Mouse (Mus musculus) liver, postnatal 0 days (tissue): ENCODE measurements at regions not wholly inside any gene's neighbourhood (a gene's known extent, or its start where the extent isn't known, plus 50 kb on each side); places are given as distances from the start of the nearest gene placed in this dataset.

Source experiments
- ATAC-seq: fragments of 200-750 bp; cut with Nextera tagmentation; 2 replicates; pipeline ENCODE4 v1.8.0; 2017; ENCODE audit warnings: mild to moderate bottlenecking, moderate library complexity
- DNase-seq: peaks from one replicate; pipeline ENCODE4 v3.0.0-alpha.2; 2016
- H3K27ac ChIP-seq: fragments of 300-500 bp; sonication (generic); 2 replicates; pipeline ENCODE4 v1.5.1; 2014; ENCODE audit warnings: antibody characterized with exemption, moderate library complexity, mild to moderate bottlenecking, low read depth
- H3K27me3 ChIP-seq: fragments of 300-500 bp; sonication (generic); 2 replicates; pipeline ENCODE4 v1.6.1; 2014; ENCODE audit warnings: low read length, control low read depth, mixed read lengths; ENCODE audit not compliant: insufficient read depth
- H3K36me3 ChIP-seq: fragments of 300-500 bp; sonication (generic); replicated peaks from 2 replicates; pipeline ENCODE4 v1.6.1; 2014; ENCODE audit warnings: mild to moderate bottlenecking, control low read depth, low read length, moderate library complexity, mixed read lengths; ENCODE audit not compliant: insufficient read depth
- H3K4me1 ChIP-seq: fragments of 300-500 bp; sonication (generic); 2 replicates; pipeline ENCODE4 v1.6.1; 2014; ENCODE audit warnings: antibody characterized with exemption, mild to moderate bottlenecking, control low read depth; ENCODE audit not compliant: insufficient read depth
- H3K4me2 ChIP-seq: fragments of 300-500 bp; sonication (generic); 2 replicates; pipeline ENCODE4 v1.6.1; 2014; ENCODE audit warnings: low read depth, mild to moderate bottlenecking, low read length, moderate library complexity, mixed read lengths
- H3K4me3 ChIP-seq: fragments of 300-500 bp; sonication (generic); 2 replicates; pipeline ENCODE4 v1.5.1; 2014; ENCODE audit warnings: low read depth, low read length
- H3K9ac ChIP-seq: fragments of 300-500 bp; sonication (generic); replicated peaks from 2 replicates; pipeline ENCODE4 v1.6.1; 2014; ENCODE audit warnings: mild to moderate bottlenecking, moderate library complexity
- H3K9me3 ChIP-seq: fragments of 300-500 bp; sonication (generic); 2 replicates; pipeline ENCODE4 v1.6.1; 2016; ENCODE audit warnings: mild to moderate bottlenecking, control low read depth, low read length, mixed read lengths
- CTCF ChIP-seq: sonication (generic); IDR thresholded peaks from 2 replicates; pipeline ENCODE4 v1.5.1; 2016; ENCODE audit warnings: antibody characterized with exemption, low read depth
- EP300 ChIP-seq: IDR thresholded peaks from 2 replicates; pipeline ENCODE4 v1.6.1; 2016; ENCODE audit warnings: antibody characterized with exemption, low read depth, mild to moderate bottlenecking
- WGBS: fragments of 180-500 bp; shearing (Covaris S2); extraction: QIAGEN DNeasy Blood & Tissue Kit; methylation state at CpG from one replicate; pipeline ENCODE4 v1.1.7; 2014; ENCODE audit not compliant: insufficient replicate concordance; 5-methylcytosine and 5-hydroxymethylcytosine counted together

DNA sequence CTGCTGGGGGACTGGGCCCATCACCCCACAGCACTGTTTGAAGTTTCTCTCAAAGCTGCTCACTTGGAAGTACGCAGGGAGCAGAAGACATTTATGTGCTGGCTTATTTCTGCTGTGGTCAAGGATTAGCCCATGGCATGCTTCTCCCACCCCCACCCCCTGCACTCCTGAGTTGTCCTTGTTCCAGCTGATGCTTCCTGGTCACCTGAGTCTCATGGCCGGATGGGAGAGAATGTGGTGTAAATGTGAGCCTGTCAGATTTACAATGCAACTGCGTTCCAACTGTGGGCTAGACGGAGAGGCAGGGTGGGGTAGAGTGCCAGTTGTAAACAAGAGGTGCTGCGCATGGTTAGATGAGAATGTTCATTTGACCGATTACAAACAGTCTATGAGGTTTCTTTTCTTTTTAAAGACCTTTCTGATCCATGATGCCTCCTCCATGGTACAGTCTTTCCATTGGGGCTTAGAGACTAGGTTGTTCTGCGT is 208.1 kb downstream of the Ktn1 start:
- DNase-seq (no peak), ATAC-seq (no peak)
- H3K4me3 ChIP-seq: no peak overlapping the region
- no peak overlapping the region for H3K27ac ChIP-seq
- WGBS: 72% methylated on average over 7 of the region's 7 CpGs
- H3K27me3 ChIP-seq: no peaks in the 10 kb centered on the region
- H3K9me3 ChIP-seq: no peaks in the 10 kb centered on the region
- no peaks in the 10 kb centered on the region for H3K4me1 ChIP-seq
- H3K4me2 ChIP-seq: no peak overlapping the region
- TF ChIP-seq EP300 (no peak), CTCF (no peak)
- no peaks in the 10 kb centered on the region for H3K36me3 ChIP-seq
- no peak overlapping the region for H3K9ac ChIP-seq

DNA sequence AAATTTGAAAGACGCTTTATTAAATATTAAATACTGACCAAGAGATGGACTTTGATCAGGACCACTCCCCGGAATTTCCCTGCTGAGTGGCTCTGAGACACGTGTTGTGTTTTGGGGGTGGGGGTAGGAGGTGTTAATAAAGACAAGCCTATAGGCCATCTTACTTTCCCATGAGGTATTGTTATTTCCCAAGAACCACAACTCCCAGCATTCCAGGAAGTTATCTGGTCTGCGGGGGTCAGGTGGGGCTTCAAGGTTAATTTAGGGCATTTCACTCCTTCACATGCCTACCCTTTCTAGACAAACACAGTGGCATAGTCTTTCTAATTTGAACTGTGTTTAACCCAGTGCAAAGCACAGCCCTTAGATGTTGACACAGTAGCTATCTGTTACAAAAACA is 209.0 kb downstream of the Ktn1 start:
- Histone ChIP-seq H3K4me3 (no peak overlapping the region), H3K4me2 (no peak overlapping the region), H3K9me3 (no peaks in the 10 kb centered on the region), H3K27me3 (no peaks in the 10 kb centered on the region), H3K4me1 (no peaks in the 10 kb centered on the region), H3K27ac (no peak overlapping the region), H3K36me3 (no peaks in the 10 kb centered on the region), H3K9ac (no peak overlapping the region)
- 62% methylated on average over 4 of the region's 4 CpGs for WGBS
- no peak for DNase-seq
- no peak for TF ChIP-seq CTCF
- TF ChIP-seq EP300: no peak
- ATAC-seq: no peak

GRCm38 (mm10) chr14:47857731-47858556 is 209.7 kb downstream of the Ktn1 start:
- ATAC-seq: no peak
- DNase-seq: no peak
- Histone ChIP-seq H3K36me3 (no peaks in the 10 kb centered on the region), H3K4me2 (no peak overlapping the region), H3K27me3 (no peaks in the 10 kb centered on the region), H3K9me3 (no peaks in the 10 kb centered on the region), H3K4me3 (no peak overlapping the region), H3K9ac (no peak overlapping the region), H3K4me1 (no peaks in the 10 kb centered on the region), H3K27ac (no peak overlapping the region)
- 71% methylated on average over 16 of the region's 16 CpGs for WGBS
- TF ChIP-seq EP300: no peak
- TF ChIP-seq CTCF: no peak

GRCm38 (mm10) chr14:47862556-47862955 is 214.3 kb downstream of the Ktn1 start:
- Histone ChIP-seq H3K27me3 (no peaks in the 10 kb centered on the region), H3K27ac (no peak overlapping the region), H3K9me3 (no peaks in the 10 kb centered on the region), H3K36me3 (no peaks in the 10 kb centered on the region), H3K4me3 (no peak overlapping the region), H3K4me2 (no peak overlapping the region), H3K9ac (no peak overlapping the region), H3K4me1 (no peaks in the 10 kb centered on the region)
- DNase-seq (no peak), ATAC-seq (no peak)
- TF ChIP-seq CTCF: no peak
- TF ChIP-seq EP300: no peak
- WGBS: 71% methylated on average over 1 of the region's 1 CpGs

- Histone ChIP-seq H3K4me1 (no peaks in the 10 kb centered on the region), H3K27ac (no peak overlapping the region), H3K9ac (no peak overlapping the region), H3K9me3 (no peaks in the 10 kb centered on the region), H3K27me3 (no peaks in the 10 kb centered on the region), H3K4me3 (no peak overlapping the region), H3K36me3 (no peaks in the 10 kb centered on the region), H3K4me2 (no peak overlapping the region)
- no peak for DNase-seq
- no peak for TF ChIP-seq CTCF
- WGBS: 29% methylated on average over 5 of the region's 5 CpGs
- peak; percentile 35; the same call in 1 of the 2 replicates for ATAC-seq
Observed at GRCm38 (mm10) chr14:47863067-47863466, 214.8 kb downstream of the Ktn1 start.

DNA sequence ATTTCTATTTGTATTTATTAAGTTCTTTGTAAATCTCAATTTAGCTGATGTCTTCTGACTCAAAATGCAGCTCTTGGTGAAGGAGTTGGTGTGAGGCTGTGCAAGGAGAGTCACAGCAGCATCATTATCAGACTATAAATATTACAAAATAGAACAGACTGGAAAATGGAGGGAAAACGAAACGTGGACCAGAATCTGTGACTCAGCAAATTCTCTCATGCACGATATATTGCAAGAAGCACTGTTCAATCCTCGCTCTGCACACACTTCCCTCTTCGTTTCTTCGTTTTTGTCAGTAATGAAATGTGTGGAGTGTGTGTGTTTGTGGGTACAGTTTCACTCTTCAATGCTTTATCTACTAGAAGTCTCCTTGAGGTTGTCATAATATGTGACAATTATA is 215.5 kb downstream of the Ktn1 start:
- 32% methylated on average over 6 of the region's 6 CpGs for WGBS
- H3K4me2 ChIP-seq: no peak overlapping the region

DNA sequence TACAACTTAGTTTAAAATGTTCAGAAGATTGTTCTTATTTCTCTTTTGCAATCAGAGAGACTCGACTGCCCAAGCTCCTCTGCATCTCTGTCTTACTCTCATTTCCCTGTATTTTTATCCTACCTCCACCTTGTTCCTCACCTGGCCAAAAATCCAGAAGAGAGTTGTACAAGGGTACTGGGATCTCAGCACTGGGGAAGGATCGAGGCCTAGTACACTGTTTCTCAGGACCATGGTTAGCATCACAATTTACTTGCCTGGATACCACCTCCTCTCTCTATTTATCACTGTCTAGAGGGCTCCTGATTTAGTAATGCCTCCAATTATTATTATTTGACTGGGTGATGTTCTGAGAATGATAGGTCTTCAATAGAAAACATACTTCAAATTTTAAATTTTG is 218.8 kb downstream of the Ktn1 start:
- Histone ChIP-seq H3K9me3 (no peaks in the 10 kb centered on the region), H3K27me3 (no peaks in the 10 kb centered on the region), H3K4me2 (no peak overlapping the region), H3K4me1 (no peaks in the 10 kb centered on the region), H3K9ac (no peak overlapping the region), H3K36me3 (no peaks in the 10 kb centered on the region), H3K27ac (no peak overlapping the region), H3K4me3 (no peak overlapping the region)
- 77% methylated on average over 2 of the region's 2 CpGs for WGBS
- TF ChIP-seq CTCF (no peak), EP300 (no peak)
- no peak for DNase-seq
- no peak for ATAC-seq

More for the DNA sequence above, 215.5 kb downstream of the Ktn1 start:
- no peak for DNase-seq
- Histone ChIP-seq H3K4me1 (no peaks in the 10 kb centered on the region), H3K36me3 (no peaks in the 10 kb centered on the region), H3K9ac (no peak overlapping the region), H3K27ac (no peak overlapping the region), H3K4me3 (no peak overlapping the region), H3K9me3 (no peaks in the 10 kb centered on the region), H3K27me3 (no peaks in the 10 kb centered on the region)
- ATAC-seq: no peak
- no peak for TF ChIP-seq CTCF
- no peak for TF ChIP-seq EP300
